Mouse (Mus musculus): ENCODE data around the gene Ipp. TPM values are rescaled to one million over a fixed set of nuclear protein-coding genes. Genes with fewer than 3 reads are reported as not detected.

Gene Ipp
- polyA plus RNA-seq (2015; fragmentation: Nextera tagmentation; extraction: Ambion mirVana), result 17.0 and 17.3 TPM in 2 replicates

DNA sequence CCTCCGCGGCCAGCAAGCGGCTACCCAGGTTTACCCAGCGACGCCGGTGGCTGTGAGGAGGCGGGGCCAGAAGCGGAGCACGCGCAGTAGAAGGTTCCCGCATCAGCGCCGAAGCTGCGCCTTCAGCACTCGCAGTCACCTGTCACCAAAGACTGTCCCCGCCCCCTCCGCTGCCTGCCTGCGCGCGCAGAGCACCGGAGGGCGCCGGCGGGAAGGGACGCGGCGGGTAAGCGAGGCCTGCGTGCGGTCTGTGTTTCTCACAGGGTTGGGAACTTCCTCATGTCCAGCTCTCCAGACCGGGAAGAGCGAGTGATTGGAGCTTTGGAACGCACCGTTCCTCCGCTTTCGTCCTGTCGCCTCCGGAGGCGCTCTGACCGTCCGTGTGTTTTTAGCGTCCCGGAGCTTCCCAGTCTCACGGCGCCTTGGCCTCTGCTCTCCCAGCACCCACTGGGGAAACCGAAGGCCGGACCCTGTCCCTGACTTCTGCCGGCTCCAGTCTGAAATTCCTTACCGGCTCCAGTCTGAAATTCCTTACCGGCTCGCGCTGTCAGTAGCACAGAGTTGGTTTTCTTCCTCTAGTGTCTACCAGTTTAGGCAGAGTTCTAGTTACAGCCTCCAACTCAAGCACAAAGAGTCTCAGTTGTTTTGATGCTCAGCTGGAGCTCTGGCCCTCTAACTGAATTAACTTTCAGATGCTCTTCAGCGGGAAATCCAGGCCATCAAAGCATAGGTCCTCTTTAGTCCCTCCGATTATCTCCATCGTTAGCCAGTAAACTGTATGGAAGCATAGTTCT lies at the start of gene Ipp:
Ipp (plus strand) TSS at position 125 of the 794 bp plus-strand sequence.
- no peaks in the 10 kb centered on the region for H3K9me3 ChIP-seq (replicated peaks)
- peak within 1 kb of the TSS; percentile 66 for H3K9ac ChIP-seq
- peaks cover 14% of the 10 kb centered on the region for H3K4me1 ChIP-seq
- peak; percentile 99 for ATAC-seq (replicated peaks; ENCODE audit: low FRiP score)
- H3K27ac ChIP-seq, result peak within 1 kb of the TSS; percentile 97
- H3K27me3 ChIP-seq, result 0 out of 2 replicates have a peak, but pooled peaks cover 3% of the 10 kb centered on the region
- H3K4me2 ChIP-seq, result peak within 1 kb of the TSS; percentile 68
- under 1% methylated on average over 55 of the region's 55 CpGs for WGBS
- H3K36me3 ChIP-seq, result peaks cover 3% of the 10 kb centered on the region; the same call in 1 of the 2 replicates
- H3K4me3 ChIP-seq (replicated peaks), result peak within 1 kb of the TSS; percentile 59

DNA sequence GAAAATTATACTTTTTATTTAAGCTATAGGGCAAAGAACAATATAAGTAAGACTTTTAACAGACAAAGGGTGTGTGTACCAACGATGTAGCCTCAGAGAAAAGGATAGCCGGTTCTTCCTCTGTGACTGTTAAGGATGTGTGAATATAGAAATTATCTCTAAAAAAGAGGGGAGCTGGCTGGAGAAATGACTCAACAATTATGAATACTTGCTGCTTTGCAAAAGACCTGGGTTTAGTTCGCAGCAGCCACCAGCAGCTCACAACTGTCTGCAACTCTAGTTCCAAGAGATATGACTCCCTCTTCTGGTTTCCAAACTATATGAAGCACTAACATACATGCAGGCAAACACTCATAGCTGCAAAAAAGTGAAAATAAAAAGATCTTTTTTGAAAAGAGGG lies 45.4 kb upstream of the Ipp start:
- ATAC-seq (replicated peaks; ENCODE audit: low FRiP score), result no peak
- Histone ChIP-seq H3K4me1 (peaks cover 17% of the 10 kb centered on the region), H3K36me3 (no peaks in the 10 kb centered on the region), H3K9ac (no peak overlapping the region), H3K27me3 (no peaks in the 10 kb centered on the region), H3K27ac (no peak overlapping the region), H3K9me3 (replicated peaks) (0 out of 2 replicates have a peak, but pooled peaks cover 2% of the 10 kb centered on the region), H3K4me3 (replicated peaks) (0 out of 2 replicates have a peak overlapping the region, but pooled peaks have one; percentile 97), H3K4me2 (no peak overlapping the region)
- WGBS, result 97% methylated on average over 3 of the region's 3 CpGs

DNA sequence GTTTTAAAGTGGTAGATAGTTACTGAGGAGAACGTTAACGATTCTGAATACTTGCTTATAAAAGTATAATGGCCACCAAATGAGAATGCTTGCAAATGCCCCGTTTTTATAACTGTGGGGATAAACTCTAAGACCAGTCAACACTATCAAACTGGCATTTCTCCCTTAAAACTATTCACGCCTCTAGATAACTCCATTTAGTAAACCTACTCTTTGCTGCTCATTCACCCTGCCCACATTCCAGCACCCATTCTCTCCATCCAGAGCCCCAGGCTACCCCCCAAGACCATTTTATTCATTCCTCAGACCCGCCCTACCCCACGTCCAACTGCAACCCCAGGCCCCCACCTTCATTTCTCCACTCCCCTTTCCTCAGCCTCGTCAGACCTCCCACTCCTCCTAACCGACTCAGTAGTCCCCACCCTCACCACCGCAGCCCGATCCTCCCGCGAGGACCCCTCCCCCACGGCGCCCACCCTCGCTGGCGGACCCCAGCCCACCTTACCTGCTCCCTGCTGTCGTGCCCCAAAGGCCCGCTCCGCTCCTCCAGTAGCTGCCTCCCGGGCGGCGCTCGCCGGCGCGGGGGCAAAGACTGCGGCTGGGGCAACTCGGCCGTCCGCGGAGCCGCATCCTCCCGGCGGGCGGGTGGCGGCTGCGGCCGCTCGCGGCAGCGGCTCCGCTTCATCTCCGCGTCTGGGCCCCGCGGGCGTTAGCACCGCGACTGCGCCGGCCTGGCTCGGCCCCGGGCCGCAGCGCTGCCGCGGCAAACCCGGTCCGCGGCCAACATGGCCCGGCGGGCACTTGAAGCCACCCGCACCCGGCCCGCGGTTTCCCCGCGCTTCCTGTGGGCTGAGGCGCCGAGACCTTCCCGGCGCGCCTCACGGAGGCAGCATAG lies 43.9 kb upstream of the Ipp start:
- peak; percentile 73 for ATAC-seq (replicated peaks; ENCODE audit: low FRiP score)
- 1% methylated on average over 67 of the region's 74 CpGs for whole genome bisulfite sequencing

DNA sequence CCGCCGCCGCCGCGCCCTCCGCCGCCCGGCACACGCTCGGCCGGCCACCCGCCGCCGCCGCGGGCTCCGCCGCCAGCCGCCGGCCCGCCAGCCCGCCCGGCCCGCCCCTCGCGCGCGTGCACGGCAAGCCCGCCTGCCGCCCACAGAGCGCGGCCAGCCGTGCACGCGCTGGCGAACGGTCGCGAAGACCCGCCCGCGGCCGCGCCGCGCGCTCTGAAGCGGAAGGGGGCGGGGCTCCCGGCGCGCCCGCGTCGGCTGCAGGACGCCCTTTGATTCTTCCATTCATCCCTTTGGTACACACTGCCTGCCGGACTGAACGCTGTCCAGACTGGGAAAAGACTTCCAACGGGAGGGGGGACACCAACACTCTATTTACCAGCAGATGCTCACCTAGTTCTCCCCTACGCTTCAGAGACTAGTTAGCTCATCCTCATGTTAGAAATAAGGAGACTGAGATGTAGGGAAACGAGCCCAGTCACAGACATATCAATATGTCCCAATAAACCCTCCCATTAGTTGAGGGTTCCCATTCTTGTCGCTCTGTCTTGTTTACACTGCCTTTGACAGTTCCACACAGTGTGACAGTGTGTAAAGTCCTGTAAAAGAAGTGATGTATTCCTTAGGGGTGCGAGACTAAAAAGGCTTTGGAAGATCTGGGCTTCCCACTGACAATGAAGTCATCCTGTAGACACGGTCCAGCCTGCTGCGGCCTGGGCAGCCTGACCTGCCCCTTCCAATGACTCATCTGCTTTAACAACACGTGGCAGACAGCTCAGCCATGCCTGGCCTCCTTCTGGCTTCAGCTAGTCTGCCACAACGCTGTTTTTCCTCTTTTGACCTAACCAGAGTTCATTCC lies 43.0 kb upstream of the Ipp start, which contains the start of gene Mast2:
Mast2 (minus strand) TSS at position 58 of the 856 bp plus-strand sequence.
- peak within 1 kb of the TSS; percentile 77 for H3K4me2 ChIP-seq
- peaks cover 17% of the 10 kb centered on the region for H3K4me1 ChIP-seq
- H3K4me3 ChIP-seq (replicated peaks), result peak within 1 kb of the TSS; percentile 97
- H3K9ac ChIP-seq, result peak within 1 kb of the TSS; percentile 93
- peaks cover 10% of the 10 kb centered on the region; the same call in 1 of the 2 replicates for H3K9me3 ChIP-seq (replicated peaks)
- H3K27me3 ChIP-seq, result no peaks in the 10 kb centered on the region
- H3K36me3 ChIP-seq, result no peaks in the 10 kb centered on the region
- peak; percentile 93 for ATAC-seq (replicated peaks; ENCODE audit: low FRiP score)
- 1% methylated on average over 50 of the region's 68 CpGs for WGBS
- peak within 1 kb of the TSS; percentile 94 for H3K27ac ChIP-seq

More for the DNA sequence above, 43.9 kb upstream of the Ipp start:
- peak overlapping the region; percentile 97 for H3K4me3 ChIP-seq (replicated peaks)
- peak overlapping the region; percentile 77 for H3K4me2 ChIP-seq
- peaks cover 17% of the 10 kb centered on the region for H3K4me1 ChIP-seq
- H3K36me3 ChIP-seq, result no peaks in the 10 kb centered on the region
- peaks cover 10% of the 10 kb centered on the region; the same call in 1 of the 2 replicates for H3K9me3 ChIP-seq (replicated peaks)
- no peaks in the 10 kb centered on the region for H3K27me3 ChIP-seq
- peak overlapping the region; percentile 94 for H3K27ac ChIP-seq
- peak overlapping the region; percentile 93 for H3K9ac ChIP-seq

DNA sequence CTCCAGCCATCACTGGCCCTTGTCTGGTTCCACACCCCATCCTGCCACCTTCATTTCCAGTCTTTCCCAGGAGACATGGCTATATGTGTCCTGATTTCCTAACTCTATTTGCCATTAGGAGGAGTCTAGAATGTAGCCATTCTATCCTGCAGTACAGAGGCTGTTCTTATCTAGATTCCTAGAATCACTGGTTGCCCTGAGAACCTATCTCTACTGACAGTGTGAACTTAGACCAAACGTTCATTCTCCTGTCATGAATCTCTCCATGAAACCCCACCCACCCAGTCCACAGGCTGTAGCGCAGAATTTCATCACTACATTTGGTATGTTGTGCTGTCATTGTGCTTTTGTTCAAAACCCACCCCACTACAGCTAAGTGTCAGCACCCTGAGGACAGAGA lies 26.0 kb upstream of the Ipp start:
- no peak overlapping the region for H3K4me3 ChIP-seq (replicated peaks)
- H3K36me3 ChIP-seq, result no peaks in the 10 kb centered on the region
- 64% methylated on average over 2 of the region's 2 CpGs for WGBS
- no peak overlapping the region for H3K27ac ChIP-seq
- H3K9me3 ChIP-seq (replicated peaks), result no peaks in the 10 kb centered on the region
- no peak overlapping the region for H3K4me2 ChIP-seq
- ATAC-seq (replicated peaks; ENCODE audit: low FRiP score), result no peak
- no peaks in the 10 kb centered on the region for H3K27me3 ChIP-seq
- 0 out of 2 replicates have a peak, but pooled peaks cover 4% of the 10 kb centered on the region for H3K4me1 ChIP-seq
- H3K9ac ChIP-seq, result no peak overlapping the region

DNA sequence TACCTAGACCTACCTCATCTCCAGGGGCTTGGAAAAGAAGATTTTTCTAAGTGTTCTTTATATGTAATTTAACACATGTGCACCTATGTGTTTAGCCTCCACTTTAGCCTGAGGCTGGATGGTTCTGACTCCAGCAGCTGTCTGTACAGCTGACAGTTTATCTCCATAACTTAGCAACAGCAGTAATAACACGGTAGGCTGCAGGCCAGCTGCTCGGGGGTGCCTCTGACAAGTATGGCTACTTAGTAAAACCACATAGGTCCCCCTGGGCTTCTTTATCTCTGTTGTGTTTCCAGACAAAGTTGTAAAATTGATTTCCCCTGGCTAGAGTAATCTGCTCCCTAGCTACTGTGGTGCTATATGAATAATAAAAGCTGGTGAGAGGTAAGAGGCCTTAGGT lies 23.9 kb upstream of the Ipp start:
- ATAC-seq (replicated peaks; ENCODE audit: low FRiP score), result no peak
- Histone ChIP-seq H3K9me3 (replicated peaks) (no peaks in the 10 kb centered on the region), H3K27me3 (no peaks in the 10 kb centered on the region), H3K4me3 (replicated peaks) (no peak overlapping the region), H3K36me3 (no peaks in the 10 kb centered on the region), H3K4me1 (0 out of 2 replicates have a peak, but pooled peaks cover 4% of the 10 kb centered on the region), H3K9ac (no peak overlapping the region), H3K27ac (no peak overlapping the region), H3K4me2 (no peak overlapping the region)
- WGBS, result 19% methylated on average over 2 of the region's 2 CpGs

DNA sequence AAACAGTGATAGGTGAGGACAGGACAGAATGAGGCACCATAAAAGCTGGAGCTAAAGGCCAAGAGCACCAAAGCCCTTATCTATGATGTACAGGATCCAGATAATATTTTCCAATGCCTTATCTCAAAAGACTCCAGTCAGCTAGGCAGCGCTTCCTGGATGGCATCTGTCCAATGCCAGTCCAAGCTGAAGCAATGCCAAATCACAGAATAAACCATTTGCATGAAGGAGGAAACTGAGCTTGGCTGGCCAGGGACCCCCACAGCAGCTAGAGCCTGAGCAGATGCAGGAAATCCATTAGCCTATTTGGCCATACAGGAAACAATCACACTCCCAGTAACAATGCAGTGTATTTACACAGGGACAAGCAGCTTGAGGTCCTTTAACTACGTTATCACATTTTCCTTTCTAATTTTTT lies 16.2 kb upstream of the Ipp start:
- Histone ChIP-seq H3K4me3 (replicated peaks) (no peak overlapping the region), H3K9ac (no peak overlapping the region), H3K9me3 (replicated peaks) (no peaks in the 10 kb centered on the region), H3K4me1 (peaks cover 10% of the 10 kb centered on the region), H3K36me3 (no peaks in the 10 kb centered on the region), H3K27me3 (no peaks in the 10 kb centered on the region), H3K4me2 (no peak overlapping the region), H3K27ac (peak overlapping the region; percentile 68)
- WGBS, result 57% methylated on average over 2 of the region's 2 CpGs
- peak; percentile 25; the same call in 1 of the 2 replicates for ATAC-seq (replicated peaks; ENCODE audit: low FRiP score)

DNA sequence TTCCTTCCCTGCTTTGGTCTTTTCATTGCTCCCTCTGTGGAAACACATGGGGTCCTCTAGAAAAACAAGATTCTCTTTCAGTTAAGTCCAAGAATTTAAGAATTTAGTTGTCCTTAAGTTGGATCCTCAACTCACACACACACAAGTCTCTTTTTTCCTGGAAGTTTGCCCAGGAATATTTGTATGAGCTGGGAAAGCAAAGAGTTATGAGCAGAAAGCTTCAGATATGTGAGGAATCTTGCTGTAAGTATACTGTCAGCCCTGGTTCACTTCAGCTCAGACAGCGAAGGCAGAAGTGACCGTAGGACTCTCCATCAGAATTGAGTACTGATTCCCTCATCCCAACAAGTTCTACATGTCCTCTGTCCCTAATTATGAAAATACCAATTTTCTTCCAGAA lies 15.5 kb upstream of the Ipp start:
- Histone ChIP-seq H3K27me3 (no peaks in the 10 kb centered on the region), H3K9ac (no peak overlapping the region), H3K4me2 (no peak overlapping the region), H3K4me1 (peaks cover 10% of the 10 kb centered on the region), H3K9me3 (replicated peaks) (no peaks in the 10 kb centered on the region), H3K27ac (peak overlapping the region; percentile 68), H3K4me3 (replicated peaks) (no peak overlapping the region), H3K36me3 (no peaks in the 10 kb centered on the region)
- WGBS, result 59% methylated on average over 2 of the region's 2 CpGs
- ATAC-seq (replicated peaks; ENCODE audit: low FRiP score), result no peak

DNA sequence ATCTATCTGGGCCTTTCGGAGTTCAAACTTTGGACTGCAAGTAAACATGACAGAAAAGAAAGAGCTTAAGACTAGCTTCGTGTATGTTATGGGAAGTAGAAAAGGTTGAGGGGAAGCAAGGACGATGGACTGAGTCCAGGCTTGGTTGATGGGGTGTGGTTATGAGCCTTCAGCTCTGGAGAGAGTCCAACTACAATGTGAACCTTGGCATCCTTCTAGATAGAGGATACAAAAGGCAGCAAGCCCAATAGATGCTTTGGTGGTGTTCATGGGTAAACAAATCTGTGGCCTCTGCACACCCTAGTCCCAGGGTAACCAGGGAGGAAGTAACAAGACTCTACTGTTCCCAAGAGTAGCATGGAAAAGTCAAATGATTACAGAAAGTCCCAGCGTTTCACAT lies 14.9 kb upstream of the Ipp start:
- no peaks in the 10 kb centered on the region for H3K36me3 ChIP-seq
- 69% methylated on average over 4 of the region's 4 CpGs for WGBS

DNA sequence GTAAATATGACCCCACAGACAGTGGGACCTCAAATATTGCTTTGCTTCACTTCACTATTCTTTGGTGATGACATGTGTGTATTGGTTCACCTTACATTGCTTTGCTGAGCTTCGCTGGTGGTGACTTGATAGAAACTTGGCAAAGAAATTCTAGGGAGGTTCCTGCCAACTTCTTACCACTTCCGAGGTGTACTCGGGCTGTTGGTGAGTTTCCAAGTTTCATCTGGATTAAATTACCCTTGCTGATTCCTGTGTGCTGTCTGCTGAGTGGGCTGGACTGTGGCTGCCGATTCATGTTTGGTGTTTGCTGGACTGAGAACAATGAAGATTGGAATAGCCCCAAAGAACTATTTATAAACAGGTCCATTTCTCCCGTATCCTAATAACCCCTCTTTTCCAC lies 13.7 kb upstream of the Ipp start:
- Histone ChIP-seq H3K27ac (no peak overlapping the region), H3K36me3 (no peaks in the 10 kb centered on the region), H3K4me2 (no peak overlapping the region), H3K27me3 (no peaks in the 10 kb centered on the region), H3K4me3 (replicated peaks) (no peak overlapping the region), H3K9ac (no peak overlapping the region), H3K9me3 (replicated peaks) (no peaks in the 10 kb centered on the region), H3K4me1 (peaks cover 10% of the 10 kb centered on the region)
- no peak for ATAC-seq (replicated peaks; ENCODE audit: low FRiP score)
- 81% methylated on average over 5 of the region's 5 CpGs for WGBS

More for the DNA sequence above, 14.9 kb upstream of the Ipp start:
- Histone ChIP-seq H3K27ac (peak overlapping the region; percentile 24; the same call in 1 of the 2 replicates), H3K9me3 (replicated peaks) (no peaks in the 10 kb centered on the region), H3K4me2 (no peak overlapping the region), H3K27me3 (no peaks in the 10 kb centered on the region), H3K4me3 (replicated peaks) (no peak overlapping the region), H3K4me1 (peaks cover 10% of the 10 kb centered on the region), H3K9ac (no peak overlapping the region)
- no peak for ATAC-seq (replicated peaks; ENCODE audit: low FRiP score)

DNA sequence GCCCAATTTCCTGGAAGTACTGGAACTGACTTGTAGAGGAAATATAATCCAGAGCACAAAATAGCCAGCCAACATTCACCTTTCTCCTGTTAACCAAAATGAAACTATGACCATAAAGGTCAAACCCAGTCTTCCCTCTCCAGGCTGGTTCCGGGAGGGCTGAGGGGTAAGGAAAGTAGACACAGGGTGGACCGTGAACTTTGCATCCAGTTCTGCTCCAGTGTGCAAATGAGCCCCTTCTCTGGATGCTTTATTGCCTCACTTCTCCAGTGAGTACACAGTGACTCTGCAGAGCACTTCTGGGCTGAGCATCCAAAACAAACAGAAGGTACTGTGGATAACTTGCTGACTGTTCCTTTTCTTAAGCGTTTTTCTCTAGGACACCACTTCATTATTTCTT lies 7.4 kb upstream of the Ipp start:
- Histone ChIP-seq H3K4me3 (replicated peaks) (no peak overlapping the region), H3K36me3 (no peaks in the 10 kb centered on the region), H3K4me1 (no peaks in the 10 kb centered on the region), H3K9ac (no peak overlapping the region), H3K27me3 (no peaks in the 10 kb centered on the region), H3K27ac (no peak overlapping the region), H3K9me3 (replicated peaks) (no peaks in the 10 kb centered on the region), H3K4me2 (no peak overlapping the region)
- no peak for ATAC-seq (replicated peaks; ENCODE audit: low FRiP score)
- 46% methylated on average over 3 of the region's 3 CpGs for WGBS

Data from kidney, embryonic 15.5 days (tissue).